Mouse (Mus musculus) inflammation-experienced regulatory T-cells, adult 6 months (primary cell): ENCODE data around the gene Fam71f1. TPM values are rescaled to one million over a fixed set of nuclear protein-coding genes. Genes with fewer than 3 reads are reported as not detected.

Source experiments
- ATAC-seq: one replicate; pipeline ENCODE4 v1.8.0; 2017
- polyA plus RNA-seq, 3 experiments: library from polyadenylated mRNA; unstranded; fragments of 100-300 nt; shearing (Covaris generic); gene quantifications; one replicate each; pipeline ENCODE4 v1.2.1; 2017

The Fam71f1 gene
- not detected for polyA plus RNA-seq

GRCm38 (mm10) chr6:29318879-29319278 is at the start of gene Fam71f1:
TSS of gene Fam71f1 (plus strand) at chr6:29319140.
- ATAC-seq = no peak

DNA sequence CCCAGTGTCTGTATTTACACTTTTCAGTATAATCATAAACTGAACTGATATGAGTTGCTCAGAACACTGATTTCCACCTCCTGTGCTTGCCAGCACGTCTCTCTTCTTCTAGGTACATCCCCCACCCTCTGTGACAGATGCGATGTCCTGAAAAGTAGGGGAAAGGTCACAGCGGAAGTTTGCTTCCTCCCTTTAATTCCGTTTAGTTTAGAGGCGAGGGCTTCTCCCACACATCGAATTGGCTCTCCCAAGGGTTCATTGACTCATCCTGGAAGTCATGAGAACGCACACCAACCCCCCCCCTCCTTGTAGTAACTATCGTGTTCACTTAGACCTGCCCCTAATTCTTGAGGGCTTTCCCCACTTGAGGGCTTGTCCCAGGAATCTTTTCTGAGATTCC is 48.0 kb upstream of the Fam71f1 start:
- ATAC-seq = peak; percentile 58

DNA sequence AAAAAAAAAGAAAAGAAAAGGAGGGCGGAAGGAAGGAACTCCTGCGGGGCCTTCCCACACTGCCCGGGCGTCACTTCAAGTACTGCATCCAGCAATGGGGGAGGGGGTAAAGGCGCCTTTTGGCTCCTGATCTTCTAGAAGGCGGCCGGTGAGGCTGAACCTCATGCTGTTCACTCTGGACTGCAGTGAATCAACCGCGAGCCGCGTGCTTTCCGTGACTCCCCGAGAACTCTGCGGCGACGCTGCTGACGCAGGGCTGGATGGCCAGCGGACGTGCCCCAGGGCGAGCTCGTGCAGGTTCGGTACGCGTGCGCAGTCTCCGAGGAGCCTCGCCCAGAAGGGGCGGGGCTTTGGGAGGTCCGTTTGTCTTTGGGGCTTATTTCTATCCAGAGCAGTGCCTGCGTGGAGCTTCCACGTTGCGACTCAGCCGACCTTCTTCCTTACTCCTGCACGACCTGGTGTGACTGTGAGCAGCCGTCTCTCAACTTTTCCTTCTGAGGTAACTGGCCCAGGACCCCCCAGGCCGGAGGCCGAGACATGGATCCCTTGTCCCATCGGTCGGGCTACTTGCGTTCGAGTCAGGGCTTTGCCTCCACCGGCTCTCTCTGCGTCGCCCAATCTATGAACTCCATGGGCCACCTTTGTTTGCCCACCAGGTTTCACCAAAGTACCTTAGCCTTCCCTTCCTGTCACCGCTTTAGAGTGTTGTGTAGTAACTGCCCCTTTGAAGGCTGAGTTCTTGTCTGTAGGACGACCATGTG is 46.4 kb upstream of the Fam71f1 start, which contains the start of gene Hilpda:
TSS of gene Hilpda (plus strand) at position 177 of the 761 bp plus-strand sequence.
- peak; percentile 91 for ATAC-seq

DNA sequence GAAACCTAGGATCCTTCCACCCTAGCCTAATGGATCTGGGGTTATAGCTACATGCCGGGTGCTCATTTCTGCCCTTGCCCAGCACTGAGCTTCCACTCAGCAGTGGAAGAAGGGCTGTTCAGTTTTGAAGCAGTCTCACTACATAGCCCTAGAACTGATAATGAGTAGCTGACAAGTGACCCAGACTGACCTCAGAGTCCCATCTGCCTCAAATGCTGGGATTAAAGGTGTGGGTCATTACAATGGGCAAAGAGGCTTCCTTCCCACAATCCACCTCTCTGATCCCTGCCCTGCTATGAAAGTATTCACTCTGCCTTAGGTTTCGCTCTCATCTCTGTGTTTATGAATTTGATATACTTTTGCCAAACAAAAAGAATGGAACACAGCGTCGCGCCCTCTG is 42.2 kb upstream of the Fam71f1 start:
- ATAC-seq = no peak

GRCm38 (mm10) chr6:29278513-29279267 is 40.2 kb upstream of the Fam71f1 start:
- ATAC-seq = peak; percentile 89

DNA sequence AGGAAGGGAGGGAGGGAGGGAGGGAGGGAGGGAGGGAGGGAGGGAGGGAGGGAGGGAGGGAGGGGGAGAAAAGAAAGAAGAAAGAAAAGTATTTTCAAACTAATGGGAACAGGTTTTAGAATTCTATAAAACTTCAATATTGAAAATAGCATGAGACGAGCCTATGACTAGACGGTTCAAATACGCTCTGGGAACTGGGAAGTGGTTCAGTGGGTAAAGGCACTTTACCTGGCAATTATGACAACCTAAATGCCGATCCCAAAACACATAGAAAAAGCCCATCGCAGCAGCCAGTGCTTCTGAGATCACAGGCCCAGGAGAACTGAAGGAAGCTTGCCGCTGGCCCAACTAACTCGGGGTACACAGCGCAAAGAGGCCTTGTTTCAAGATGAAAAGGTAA is 39.6 kb upstream of the Fam71f1 start, which contains the start of gene Fam71f2:
TSS of gene Fam71f2 (plus strand) at position 301 of the 400 bp plus-strand sequence.
- no peak for ATAC-seq

DNA sequence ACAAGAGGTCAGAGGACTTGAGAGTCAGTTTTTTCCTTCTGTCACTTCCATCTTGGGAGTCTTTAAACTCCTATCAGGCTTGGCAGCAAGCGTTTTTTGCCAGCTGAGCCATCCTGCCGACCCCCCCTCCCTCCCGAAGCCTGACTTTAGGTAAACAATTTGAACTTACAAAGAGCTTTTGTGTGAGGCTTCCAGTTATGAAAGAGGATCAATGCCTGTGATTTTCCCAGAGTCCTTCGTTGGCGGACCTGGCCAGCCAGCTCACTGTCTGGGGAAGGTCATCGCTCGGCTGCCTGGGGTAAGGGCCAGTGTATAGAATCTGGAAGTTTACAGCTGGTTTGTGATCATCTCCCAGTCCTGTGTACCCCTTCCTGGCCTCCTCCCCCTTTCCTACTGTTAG is 38.3 kb upstream of the Fam71f1 start:
- no peak for ATAC-seq

DNA sequence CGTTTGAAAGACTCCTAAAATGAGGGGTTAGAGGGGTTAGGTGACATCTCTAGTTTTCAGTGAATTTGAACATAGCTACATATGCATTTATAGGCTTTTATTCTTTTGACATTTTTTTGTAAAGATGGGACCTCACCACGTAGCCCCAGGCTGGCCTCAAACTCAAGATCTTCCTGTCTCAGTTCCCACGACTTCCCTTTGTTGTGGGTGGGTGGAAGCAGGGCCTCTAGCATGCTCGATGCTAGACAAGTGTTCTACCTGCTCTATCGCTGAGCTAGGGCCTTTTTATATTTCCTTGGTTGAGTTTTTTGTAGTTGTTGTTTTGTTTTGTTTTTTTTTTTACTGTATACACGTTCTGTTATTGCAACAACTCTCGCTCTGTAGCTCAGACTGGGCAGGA is 32.1 kb upstream of the Fam71f1 start:
- ATAC-seq = peak; percentile 76

GRCm38 (mm10) chr6:29287481-29287880 is 31.5 kb upstream of the Fam71f1 start:
- ATAC-seq = no peak

GRCm38 (mm10) chr6:29287944-29288343 is 31.0 kb upstream of the Fam71f1 start:
- no peak for ATAC-seq

DNA sequence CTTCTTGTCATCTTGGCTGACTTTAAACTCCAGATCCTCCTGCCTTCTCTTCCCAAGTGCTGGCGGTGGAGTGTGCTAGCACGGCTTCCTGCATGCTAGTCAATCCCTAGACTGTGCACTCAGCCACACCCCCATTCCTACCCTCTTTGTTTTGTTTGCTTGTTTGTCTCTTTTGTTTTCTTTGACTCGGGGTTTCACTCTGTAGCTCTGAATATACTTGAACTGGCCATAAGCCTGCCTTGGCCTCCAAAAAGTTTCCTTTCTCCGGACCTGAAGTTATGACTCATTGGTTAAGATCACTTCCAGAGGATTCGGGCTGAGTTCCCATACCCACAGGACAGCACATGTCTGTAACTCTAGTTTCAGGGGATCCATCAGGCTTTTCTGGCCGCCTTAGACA is 30.3 kb upstream of the Fam71f1 start:
- ATAC-seq = no peak

DNA sequence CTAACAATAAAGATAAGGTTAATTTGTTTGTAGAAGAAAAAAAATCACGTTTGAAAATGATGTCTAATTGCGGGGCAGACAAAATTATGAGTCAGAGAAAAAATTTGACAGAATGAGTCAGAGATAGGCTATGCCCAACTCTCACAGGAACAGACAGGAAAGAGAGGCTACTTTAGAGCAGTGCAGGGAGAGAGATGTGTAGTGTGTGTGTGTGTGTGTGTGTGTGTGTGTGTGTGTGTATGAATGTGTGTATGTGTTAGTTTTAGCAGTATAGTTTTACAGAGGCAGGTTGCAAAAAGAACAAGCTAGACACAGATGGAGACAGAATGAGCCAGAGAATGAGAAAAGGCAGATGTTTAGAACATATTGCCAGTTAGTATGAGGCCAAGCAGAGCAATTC is 19.8 kb upstream of the Fam71f1 start:
- no peak for ATAC-seq

- ATAC-seq = no peak
These were observed 15.7 kb upstream of the Fam71f1 start for GRCm38 (mm10) chr6:29303251-29303650.

GRCm38 (mm10) chr6:29303726-29304125 is 15.2 kb upstream of the Fam71f1 start:
- ATAC-seq = no peak

- ATAC-seq = no peak
These were observed 13.5 kb upstream of the Fam71f1 start for GRCm38 (mm10) chr6:29305462-29305861.

DNA sequence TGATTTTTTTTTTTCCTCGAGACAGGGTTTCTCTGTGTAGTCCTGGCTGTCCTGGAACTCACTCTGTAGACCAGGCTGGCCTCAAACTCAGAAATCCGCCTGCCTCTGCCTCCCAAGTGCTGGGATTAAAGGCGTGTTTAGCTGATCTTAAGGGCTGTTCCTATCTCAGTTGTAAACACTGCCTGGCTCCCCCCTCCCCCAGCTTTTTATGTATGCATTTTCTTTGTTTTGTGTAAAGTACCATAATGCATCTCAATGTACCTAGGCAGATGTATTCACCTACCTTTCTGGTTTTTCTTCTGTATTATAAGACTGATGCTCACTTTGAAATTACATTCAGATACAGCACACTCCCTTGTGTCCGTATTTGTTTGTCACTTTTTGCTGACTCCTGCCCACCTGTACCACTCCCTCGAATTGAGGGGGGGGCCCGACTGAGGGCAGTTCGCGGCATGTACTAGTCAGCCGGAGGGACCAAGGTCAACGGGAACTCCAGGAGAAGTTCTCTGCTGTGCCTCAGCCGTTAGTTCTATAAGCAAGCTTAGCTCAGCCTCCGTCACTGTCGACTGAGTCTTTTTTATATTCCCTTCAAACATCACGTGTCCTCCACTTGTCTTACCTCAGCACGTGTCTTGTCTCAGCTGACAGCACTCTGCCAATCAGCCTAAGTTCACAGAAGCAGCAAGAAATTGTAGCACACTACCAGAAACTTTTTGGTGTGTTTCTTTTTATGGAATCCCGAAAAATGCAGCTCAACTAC is 9.9 kb upstream of the Fam71f1 start:
- no peak for ATAC-seq

DNA sequence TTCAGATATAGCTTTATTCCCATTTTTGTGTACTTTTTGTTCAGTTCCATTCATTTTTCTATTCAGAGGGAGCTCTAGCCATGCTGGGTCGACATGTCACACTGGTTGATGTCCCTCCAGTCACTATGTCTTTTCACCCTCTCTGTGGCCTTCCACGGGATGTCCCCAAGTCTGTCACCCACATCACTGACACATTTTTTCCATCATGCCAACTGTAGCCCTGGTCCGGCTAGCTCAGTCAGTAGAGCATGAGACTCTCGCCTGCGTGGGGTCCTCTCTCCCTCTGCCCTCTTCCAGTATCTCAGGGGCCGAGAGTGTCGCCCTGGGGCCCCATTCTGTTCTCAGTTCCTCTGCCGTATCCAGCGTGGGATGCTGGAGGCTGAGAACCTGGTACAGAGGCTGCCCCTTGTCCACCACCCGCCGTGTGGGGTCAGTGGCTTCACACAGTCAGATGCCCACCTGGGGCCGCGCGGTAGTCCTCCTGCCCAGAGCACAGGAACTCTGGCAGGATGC is 5.2 kb upstream of the Fam71f1 start:
- ATAC-seq = no peak

- ATAC-seq = no peak
These were observed 1.7 kb upstream of the Fam71f1 start for GRCm38 (mm10) chr6:29317286-29317685.

DNA sequence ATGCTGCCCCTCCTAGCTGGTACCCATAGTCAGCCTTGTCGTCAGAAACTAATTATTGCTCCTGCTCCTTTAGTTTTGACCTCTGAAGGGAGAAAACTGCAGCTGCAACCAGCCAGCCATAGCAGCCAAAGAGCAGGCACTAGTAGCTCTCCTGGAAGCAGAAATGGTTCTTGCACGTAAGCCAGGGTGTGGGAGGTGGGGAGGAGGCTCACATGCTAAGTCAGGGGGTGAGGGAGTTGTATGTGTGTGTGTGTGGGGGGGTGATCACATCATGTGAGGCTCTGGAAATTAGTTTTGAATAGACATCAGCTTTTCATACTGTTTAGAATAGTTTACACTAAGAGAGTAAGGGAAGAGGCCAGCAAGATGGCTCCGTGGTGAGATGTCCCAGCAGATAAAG is 999 bp upstream of the Fam71f1 start:
- no peak for ATAC-seq

DNA sequence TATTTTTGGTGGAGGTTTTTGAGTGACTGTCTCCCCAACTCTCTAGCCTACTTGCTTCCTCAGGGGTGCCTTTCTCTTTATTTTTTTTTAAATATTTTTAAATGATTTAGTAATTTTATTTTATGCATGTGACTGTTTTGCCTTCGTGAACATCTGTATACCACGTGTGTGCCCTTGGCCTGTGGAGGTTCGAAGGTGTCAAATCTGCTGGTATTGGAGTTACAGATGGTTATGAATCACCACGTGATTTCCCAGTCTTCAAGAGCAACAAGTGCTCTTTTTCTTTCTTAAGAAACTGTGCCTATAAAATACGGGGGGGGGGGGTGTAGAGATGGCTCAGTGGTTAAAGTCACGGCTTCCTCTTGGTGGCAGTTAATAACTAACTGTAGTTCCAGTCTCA is 2.6 kb downstream of the Fam71f1 start:
- no peak for ATAC-seq

GRCm38 (mm10) chr6:29322147-29322546 is 3.2 kb downstream of the Fam71f1 start:
- no peak for ATAC-seq

- no peak for ATAC-seq
These were observed 3.8 kb downstream of the Fam71f1 start for GRCm38 (mm10) chr6:29322735-29323134.

- ATAC-seq = no peak
These were observed 8.0 kb downstream of the Fam71f1 start for GRCm38 (mm10) chr6:29326961-29327360.
